Mouse (Mus musculus): ENCODE data around the gene P4ha3.

The P4ha3 gene

DNA sequence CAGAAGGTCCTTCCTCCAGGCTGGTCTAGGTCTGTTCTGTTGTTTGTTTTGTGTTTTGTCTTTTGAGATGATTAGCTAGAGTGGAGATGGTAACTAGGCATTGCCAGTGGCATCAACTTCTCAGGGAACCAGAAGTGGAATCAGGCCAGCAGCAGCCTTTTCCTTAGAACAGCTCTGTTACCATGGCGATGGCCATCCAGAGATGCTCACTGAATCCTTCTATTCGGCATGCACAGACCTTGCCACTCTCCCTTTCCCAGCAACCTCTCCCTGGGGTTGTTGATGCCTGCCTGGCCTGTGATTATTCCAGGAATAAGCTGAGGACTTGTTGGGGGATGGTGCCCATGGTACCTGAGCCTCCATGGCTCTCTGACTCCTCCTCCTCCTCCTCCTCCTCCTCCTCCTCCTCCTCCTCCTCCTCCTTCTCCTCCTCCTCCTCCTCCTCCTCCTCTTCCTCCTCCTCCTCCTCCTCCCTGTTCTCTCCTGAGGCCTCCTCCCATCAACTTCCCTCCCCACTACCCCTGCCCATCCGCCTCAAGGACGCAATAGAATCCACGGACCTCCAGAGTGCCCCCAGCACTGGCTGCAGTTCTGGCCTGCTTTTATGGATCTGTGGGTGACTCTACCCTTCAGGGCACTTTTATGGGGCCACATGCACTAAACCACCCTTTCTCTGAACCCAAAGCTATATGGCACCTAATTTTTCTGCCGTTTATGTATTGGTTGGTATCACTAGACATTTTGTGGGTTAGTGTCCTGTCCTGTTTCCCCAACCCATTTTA, 22.7 kb downstream of the P4ha3 start:
- WGBS, result 63% methylated on average over 6 of the region's 6 CpGs

DNA sequence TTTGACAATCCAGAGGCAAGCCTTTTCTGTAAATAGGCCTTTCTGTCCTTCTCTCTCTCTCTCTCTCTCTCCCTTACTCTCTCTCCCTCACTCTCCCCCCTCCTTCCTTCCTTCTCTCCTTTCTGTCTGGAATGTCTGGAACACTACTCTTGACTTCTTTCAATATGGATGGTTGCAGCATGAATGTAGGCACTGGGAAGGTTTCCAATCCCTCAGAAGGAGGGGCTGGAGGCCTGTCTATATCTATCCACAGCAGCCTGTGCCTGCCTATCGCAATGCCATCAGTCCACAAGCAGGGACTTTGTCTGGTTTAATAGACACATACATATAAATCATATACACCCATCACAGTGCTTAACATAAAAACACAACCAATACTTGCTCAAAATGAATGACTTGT, 23.9 kb downstream of the P4ha3 start:
- WGBS, result 49% methylated on average over 1 of the region's 1 CpGs

- WGBS, result 32% methylated on average over 6 of the region's 6 CpGs
These were observed 24.4 kb downstream of the P4ha3 start for GRCm38 (mm10) chr7:100309679-100310078.

DNA sequence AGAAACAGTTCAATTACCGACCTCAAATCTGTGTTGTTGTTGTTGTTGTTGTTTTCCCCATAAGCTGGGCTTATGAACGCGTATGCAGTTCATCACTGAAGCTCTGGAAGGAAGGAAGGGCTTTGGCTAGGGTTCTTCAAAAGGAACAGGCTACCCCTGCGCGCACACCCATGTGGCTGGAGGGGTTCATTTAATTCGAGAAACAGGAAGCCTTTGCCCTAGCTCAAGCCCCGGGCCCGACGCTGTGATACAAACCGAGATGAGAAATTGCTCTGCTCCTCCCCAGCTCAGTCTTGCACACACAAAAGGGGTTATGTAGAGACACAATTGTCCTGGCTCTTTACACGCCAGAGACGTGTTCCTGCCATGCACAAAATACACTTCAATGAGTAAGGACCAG, 25.0 kb downstream of the P4ha3 start:
- WGBS, result 67% methylated on average over 12 of the region's 12 CpGs

DNA sequence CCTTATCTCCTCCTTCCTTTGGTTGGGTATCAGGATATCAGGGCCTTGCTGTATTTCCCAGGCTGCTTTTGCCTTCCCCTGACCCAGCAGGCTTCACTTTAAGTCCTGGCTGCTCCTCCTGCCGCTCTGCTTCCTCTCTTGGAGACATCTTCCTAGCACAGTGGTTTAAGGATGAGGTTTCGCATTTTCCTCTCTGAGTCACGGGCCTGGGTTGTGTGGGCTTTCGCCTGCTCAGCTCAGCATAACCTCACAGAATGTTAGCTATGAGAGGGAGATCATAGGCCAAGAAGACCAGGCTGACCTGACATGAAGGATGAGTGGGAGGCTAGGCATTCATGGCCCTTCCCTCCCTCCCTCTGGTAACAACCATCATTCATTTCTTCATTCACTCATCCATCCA, 27.4 kb downstream of the P4ha3 start:
- WGBS, result 72% methylated on average over 4 of the region's 4 CpGs

DNA sequence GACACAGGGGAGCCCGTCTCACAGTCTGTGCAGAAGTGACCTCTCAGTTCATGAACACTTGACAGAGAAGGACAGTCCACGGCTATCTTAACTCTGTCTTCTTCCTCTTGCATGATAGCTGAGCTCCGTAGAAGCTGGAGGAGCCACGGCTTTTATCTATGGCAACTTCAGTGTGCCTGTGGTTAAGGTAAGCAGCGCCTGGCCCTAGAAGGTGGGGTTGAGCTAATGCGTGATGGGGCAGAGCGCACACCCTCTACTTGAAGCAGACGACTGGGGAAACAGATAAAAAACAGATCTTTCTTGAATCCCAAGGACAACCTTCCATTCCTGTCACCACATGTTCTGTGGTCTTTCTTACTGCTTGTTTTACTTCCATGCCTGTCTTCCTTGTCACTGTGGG, 31.6 kb downstream of the P4ha3 start:
- 96% methylated on average over 8 of the region's 8 CpGs for WGBS

- 97% methylated on average over 5 of the region's 5 CpGs for WGBS
These were observed 32.2 kb downstream of the P4ha3 start for GRCm38 (mm10) chr7:100317534-100317933.

DNA sequence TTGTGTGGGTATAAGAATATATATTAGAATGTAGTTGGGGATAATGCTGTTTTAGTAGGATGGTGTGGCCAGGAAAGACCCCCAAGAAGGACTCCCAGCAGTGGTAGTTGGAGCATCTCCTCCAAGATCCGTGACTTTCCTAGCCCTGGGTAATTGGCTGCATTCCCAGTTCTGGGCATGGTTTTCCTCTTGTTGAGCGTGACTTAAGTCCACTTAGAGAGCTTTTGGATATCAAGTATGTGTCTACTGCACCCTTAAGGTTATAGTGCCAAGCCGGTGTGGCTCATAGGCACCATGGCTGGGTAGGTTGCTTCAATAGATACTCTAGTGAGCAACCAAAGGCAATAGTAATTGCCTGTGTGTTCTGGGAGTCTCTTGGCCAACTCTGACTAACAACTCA, 38.4 kb downstream of the P4ha3 start:
- WGBS, result 66% methylated on average over 3 of the region's 3 CpGs

DNA sequence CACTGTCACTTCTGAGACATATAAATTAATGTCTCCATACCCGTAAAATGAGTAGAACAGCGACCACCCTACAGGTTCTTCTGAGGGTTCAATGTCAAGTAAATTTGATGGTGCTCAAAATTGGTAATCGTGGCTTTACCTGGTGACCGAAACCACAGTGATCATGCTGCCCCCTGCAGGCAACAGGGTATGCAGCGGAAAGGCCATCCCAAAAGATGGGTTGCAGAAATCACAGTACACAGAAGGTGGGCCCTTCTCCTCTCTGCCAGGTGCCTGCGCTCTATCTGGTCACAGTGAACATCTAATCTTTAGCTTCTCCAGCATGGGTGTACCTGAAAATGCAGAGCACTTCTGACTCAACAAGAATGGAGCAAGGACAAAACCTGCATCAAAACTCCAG, 40.2 kb downstream of the P4ha3 start:
- 67% methylated on average over 6 of the region's 6 CpGs for WGBS

- 74% methylated on average over 7 of the region's 7 CpGs for WGBS
These were observed 42.2 kb downstream of the P4ha3 start for GRCm38 (mm10) chr7:100327514-100327913.

- 76% methylated on average over 4 of the region's 4 CpGs for WGBS
These were observed 43.3 kb downstream of the P4ha3 start for GRCm38 (mm10) chr7:100328636-100329035.

- WGBS, result 95% methylated on average over 3 of the region's 3 CpGs
These were observed 45.9 kb downstream of the P4ha3 start for GRCm38 (mm10) chr7:100331269-100331668.

DNA sequence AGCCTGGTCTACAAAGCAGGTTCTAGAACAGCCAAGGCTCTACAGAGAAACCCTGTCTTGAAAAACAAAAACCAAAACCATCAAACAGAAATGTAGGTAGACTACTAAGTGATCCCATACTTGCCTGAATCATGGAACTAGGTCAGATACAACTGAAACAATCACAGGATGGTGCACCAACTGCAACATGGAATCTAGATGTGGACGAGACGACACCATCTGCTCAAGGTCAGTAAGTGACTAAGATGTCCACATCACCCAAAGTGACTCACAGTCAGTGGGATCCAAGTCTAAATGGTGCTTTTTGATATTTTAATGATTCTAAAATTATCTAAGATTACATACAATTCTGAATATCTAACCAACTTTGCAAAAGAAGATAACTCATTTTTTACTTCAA, 50.6 kb downstream of the P4ha3 start:
- 73% methylated on average over 2 of the region's 2 CpGs for WGBS

DNA sequence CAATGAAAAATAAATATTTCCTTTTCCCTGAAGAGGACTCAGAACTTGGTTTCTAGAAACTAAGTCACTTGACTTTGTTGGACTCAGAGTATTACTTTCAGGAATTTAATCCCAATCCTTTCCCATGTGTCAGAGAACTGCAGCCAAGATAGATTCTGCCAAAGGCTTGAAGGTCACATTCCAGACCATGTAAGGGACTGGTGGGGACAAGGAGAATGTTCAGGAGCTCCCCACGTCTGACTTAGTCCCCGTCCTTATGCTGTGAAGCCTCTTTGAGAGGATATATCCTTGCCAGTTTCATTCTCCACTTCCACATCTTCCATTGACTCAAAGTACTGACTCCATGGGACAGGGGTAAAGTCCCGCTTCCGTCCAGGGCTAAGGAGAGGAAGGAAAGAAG, 69.7 kb downstream of the P4ha3 start:
- 80% methylated on average over 4 of the region's 4 CpGs for WGBS

- WGBS, result 81% methylated on average over 5 of the region's 5 CpGs
These were observed 71.0 kb downstream of the P4ha3 start for GRCm38 (mm10) chr7:100356324-100356723.

GRCm38 (mm10) chr7:100356768-100357167, 71.4 kb downstream of the P4ha3 start:
- 91% methylated on average over 1 of the region's 1 CpGs for WGBS

DNA sequence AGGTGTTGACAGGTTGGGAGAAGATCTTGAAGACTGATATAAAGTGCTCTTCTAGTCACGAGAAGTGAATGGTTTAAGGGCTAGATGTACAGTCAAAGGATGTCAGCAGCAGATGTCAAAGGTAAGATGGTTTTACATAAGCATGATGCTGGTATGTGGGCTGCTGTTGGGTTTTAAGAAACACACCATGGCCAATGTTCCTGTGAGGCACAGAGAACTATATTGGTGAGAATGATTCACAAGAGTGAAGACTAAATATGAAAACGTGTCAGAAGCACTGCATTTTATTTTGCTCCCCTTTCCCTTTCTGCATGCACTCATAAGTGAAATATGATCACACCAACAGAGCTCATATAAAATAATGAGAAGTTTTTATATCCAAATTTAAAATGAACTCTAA, 77.8 kb downstream of the P4ha3 start:
- WGBS, result 53% methylated on average over 2 of the region's 2 CpGs

DNA sequence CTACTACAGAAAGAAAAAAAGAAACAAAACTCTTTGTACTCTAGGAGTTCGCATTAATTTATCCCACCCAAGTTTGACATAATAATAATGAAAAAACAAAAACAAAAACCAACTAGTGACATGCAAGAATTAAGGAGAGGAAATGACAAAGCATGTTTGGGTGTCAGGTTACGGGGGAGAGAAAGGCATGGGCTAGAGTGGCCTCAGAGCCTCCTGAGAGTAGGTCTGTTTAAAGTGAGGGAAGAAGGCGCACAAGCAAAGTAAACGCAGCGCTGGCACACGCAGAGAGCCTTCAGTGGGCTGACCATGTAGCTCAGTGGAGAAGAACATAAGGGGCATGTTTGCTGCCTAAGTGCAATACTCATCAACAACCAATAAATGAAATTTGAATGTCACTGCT, 79.6 kb downstream of the P4ha3 start:
- 51% methylated on average over 6 of the region's 6 CpGs for WGBS

Data from cerebral cortex, adult 2 months (tissue).